Comparison of ENCODE assay signal across 16 mouse cellular contexts in the genomic region with DNA sequence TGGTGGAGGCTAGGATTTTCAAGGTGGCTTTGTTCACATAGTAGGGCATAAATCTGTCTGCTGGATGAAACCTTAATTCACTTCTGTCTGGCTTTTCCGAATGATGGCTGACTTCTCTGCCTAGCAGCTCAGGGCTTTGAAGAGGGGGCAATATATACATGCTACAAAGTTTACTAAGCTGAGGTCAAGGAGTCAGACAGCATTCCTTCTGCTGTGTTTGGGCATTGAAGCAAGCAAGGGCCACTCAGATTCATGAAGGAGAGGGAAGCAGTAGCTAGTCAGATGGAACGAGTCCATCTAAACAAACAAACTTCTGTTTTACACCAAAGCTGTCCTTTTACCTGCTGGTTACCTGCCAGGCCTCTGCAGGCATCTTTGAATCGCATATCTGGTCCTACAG. TPM values are rescaled to one million over a fixed set of nuclear protein-coding genes. Genes with fewer than 3 reads are reported as not detected.
"Had no signal": no experiment of that assay in that cellular context is flagged by ENCODE, and none has a peak within 500 bp of the region (broad histone marks: within the 10 kb centered on the region; RNA-seq: fewer than 3 reads in every experiment).

No protein-coding gene starts in this region.

- H3K9ac ChIP-seq: limb, embryonic 12.5 days; liver, embryonic 13.5 days; liver, postnatal 0 days; lung, embryonic 15.5 days; midbrain, embryonic 12.5 days; neural tube, embryonic 13.5 days had no signal

- DNase-seq: liver; liver, embryonic 13.5 days; liver, postnatal 0 days; lung, postnatal 14 days; retina, postnatal 1 day; right cerebral cortex, postnatal 4 days; thymus, postnatal 4 days had no signal

- H3K9me3 ChIP-seq: limb, embryonic 12.5 days; liver, embryonic 13.5 days; lung, embryonic 15.5 days; megakaryocyte, embryonic 14.5 days; midbrain, embryonic 12.5 days; neural tube, embryonic 13.5 days had no signal

- H3K4me3 ChIP-seq: layer of hippocampus, adult 2 months; limb, embryonic 12.5 days; liver, embryonic 13.5 days; lung, embryonic 15.5 days; megakaryocyte, embryonic 14.5 days; midbrain, embryonic 12.5 days; neural tube, embryonic 13.5 days had no signal

- H3K27me3 ChIP-seq: limb, embryonic 12.5 days; liver, embryonic 13.5 days; lung, embryonic 15.5 days; megakaryocyte, embryonic 14.5 days; midbrain, embryonic 12.5 days; neural tube, embryonic 13.5 days had no signal

- ATAC-seq: liver, postnatal 0 days; midbrain, embryonic 16.5 days had no signal

- H3K4me1 ChIP-seq: limb, embryonic 12.5 days; liver, embryonic 13.5 days; lung, embryonic 15.5 days; megakaryocyte, embryonic 14.5 days; midbrain, embryonic 12.5 days; neural tube, embryonic 13.5 days had no signal

- H3K36me3 ChIP-seq: limb, embryonic 12.5 days; liver, embryonic 13.5 days; lung, embryonic 15.5 days; midbrain, embryonic 12.5 days; neural tube, embryonic 13.5 days had no signal

- H3K27ac ChIP-seq: layer of hippocampus, adult 2 months; limb, embryonic 12.5 days; liver, embryonic 13.5 days; lung, embryonic 15.5 days; macrophage; midbrain, embryonic 12.5 days; neural tube, embryonic 13.5 days had no signal

- H3K4me2 ChIP-seq: limb, embryonic 12.5 days; liver, embryonic 13.5 days; lung, embryonic 15.5 days; midbrain, embryonic 12.5 days; neural tube, embryonic 13.5 days had no signal

RNA-seq across cellular contexts. Expression of a gene that starts 32.4 kb away (rescaled TPM):
- polyA plus RNA-seq: macrophage; neural tube, embryonic 13.5 days; spleen, adult 2 months had no signal
